8 mouse cellular contexts compared by ENCODE assay signal in the genomic region with DNA sequence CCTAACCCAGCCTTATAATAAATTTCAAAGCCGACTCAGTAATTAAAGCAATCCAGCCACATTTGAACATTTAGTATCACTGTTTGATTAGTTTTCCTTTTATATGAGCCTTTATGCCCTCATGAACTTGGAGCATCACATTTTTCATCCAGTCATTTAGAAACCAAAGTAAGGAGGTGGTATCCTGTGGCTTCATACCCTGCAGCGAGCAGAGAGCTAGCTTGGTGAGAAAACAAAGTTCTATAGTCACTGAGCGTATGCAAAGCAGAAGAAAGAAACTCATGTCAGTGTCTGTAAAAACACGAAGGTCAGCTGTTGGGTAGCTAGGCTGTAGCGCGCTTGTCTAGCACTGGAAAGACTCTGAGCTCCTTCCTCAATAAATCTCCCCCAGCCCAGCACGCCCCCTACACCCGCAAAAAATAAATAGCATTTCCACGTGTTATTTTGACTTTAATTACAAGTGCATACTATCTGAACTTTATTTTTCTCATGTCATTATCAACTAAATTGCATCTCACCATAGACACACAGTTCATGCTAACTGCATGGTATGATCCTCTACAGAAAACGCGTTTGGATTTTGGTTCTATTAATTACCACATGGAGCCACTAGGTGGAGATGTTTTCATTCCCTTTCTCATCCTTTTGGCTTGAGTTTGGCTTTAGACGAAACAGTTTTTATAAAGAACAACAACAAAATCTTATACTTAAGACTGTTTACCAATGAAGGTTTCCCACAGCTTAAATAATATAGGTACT. TPM values are rescaled to one million over a fixed set of nuclear protein-coding genes. Genes with fewer than 3 reads are reported as not detected.
DNase-seq lines count a peak whose midpoint lies in the region; ATAC-seq lines count a peak whose summit lies in the region.

No protein-coding gene starts in this region.

- H3K27ac ChIP-seq in lung, embryonic 16.5 days (ENCODE audit: low read length), result no peak overlapping the region
- no peak overlapping the region for H3K27ac ChIP-seq in embryonic facial prominence, embryonic 14.5 days (replicated peaks; ENCODE audit: low read depth, low read length)
- no peak overlapping the region for H3K27ac ChIP-seq in midbrain, embryonic 12.5 days (replicated peaks)

- H3K9ac ChIP-seq in lung, embryonic 16.5 days (ENCODE audit: low read length), result no peak overlapping the region
- no peak overlapping the region for H3K9ac ChIP-seq in embryonic facial prominence, embryonic 14.5 days (ENCODE audit: low read depth, low read length)
- no peak overlapping the region for H3K9ac ChIP-seq in midbrain, embryonic 12.5 days (replicated peaks)

- no peaks in the 10 kb centered on the region for H3K36me3 ChIP-seq in lung, embryonic 16.5 days (ENCODE audit: control insufficient read depth, insufficient read depth, low read length)
- no peaks in the 10 kb centered on the region for H3K36me3 ChIP-seq in embryonic facial prominence, embryonic 14.5 days (ENCODE audit: control insufficient read depth, insufficient read depth, low read length)
- H3K36me3 ChIP-seq in midbrain, embryonic 12.5 days, result no peaks in the 10 kb centered on the region

- DNase-seq in gastrocnemius, adult 18-20 months (ENCODE audit: low spot score), result peak; percentile 55
- no peak for DNase-seq in gastrocnemius, postnatal 4 days (ENCODE audit: low spot score in 2 of 2)
- no peak for DNase-seq in lung, postnatal 14 days
- DNase-seq in embryonic facial prominence, embryonic 14.5 days (ENCODE audit: low spot score), result peak; percentile 56
- no peak for DNase-seq in gastrocnemius, postnatal 25 days
- DNase-seq in spleen, postnatal 36 days (ENCODE audit: low spot score in 2 of 2), result no peak

- no peak overlapping the region for H3K4me3 ChIP-seq in lung, embryonic 16.5 days (ENCODE audit: low read length)
- no peak overlapping the region for H3K4me3 ChIP-seq in embryonic facial prominence, embryonic 14.5 days (ENCODE audit: low read depth, low read length)
- no peak overlapping the region for H3K4me3 ChIP-seq in midbrain, embryonic 12.5 days

- no peaks in the 10 kb centered on the region for H3K27me3 ChIP-seq in lung, embryonic 16.5 days (ENCODE audit: control insufficient read depth, insufficient read depth, low read depth, low read length)
- no peaks in the 10 kb centered on the region for H3K27me3 ChIP-seq in embryonic facial prominence, embryonic 14.5 days (replicated peaks; ENCODE audit: control insufficient read depth, insufficient read depth, low read length)
- H3K27me3 ChIP-seq in midbrain, embryonic 12.5 days, result no peaks in the 10 kb centered on the region

- no peak overlapping the region for H3K4me2 ChIP-seq in lung, embryonic 16.5 days (ENCODE audit: low read depth, low read length)
- H3K4me2 ChIP-seq in embryonic facial prominence, embryonic 14.5 days (ENCODE audit: low read depth, low read length), result no peak overlapping the region
- H3K4me2 ChIP-seq in midbrain, embryonic 12.5 days (replicated peaks), result no peak overlapping the region

- ATAC-seq in lung, embryonic 16.5 days (ENCODE audit: low read depth), result peak; percentile 41; the same call in 1 of the 2 replicates
- 0 out of 2 replicates have a peak, but pooled peaks have one; percentile 33 for ATAC-seq in embryonic facial prominence, embryonic 14.5 days (ENCODE audit: low read depth)
- ATAC-seq in midbrain, embryonic 12.5 days (ENCODE audit: low FRiP score, low read depth), result peak; percentile 54; the same call in 1 of the 2 replicates

- WGBS in lung, embryonic 16.5 days, result 46% methylated on average over 12 of the region's 12 CpGs
- 44% methylated on average over 12 of the region's 12 CpGs for WGBS in embryonic facial prominence, embryonic 14.5 days
- WGBS in midbrain, embryonic 12.5 days, result 49% methylated on average over 12 of the region's 12 CpGs

- H3K9me3 ChIP-seq in lung, embryonic 16.5 days (ENCODE audit: control insufficient read depth, low read length), result no peaks in the 10 kb centered on the region
- H3K9me3 ChIP-seq in embryonic facial prominence, embryonic 14.5 days (ENCODE audit: control insufficient read depth, low read length), result no peaks in the 10 kb centered on the region
- no peaks in the 10 kb centered on the region for H3K9me3 ChIP-seq in midbrain, embryonic 12.5 days

- peaks cover 13% of the 10 kb centered on the region for H3K4me1 ChIP-seq in lung, embryonic 16.5 days (replicated peaks; ENCODE audit: control insufficient read depth, insufficient read depth, low read length)
- no peaks in the 10 kb centered on the region for H3K4me1 ChIP-seq in embryonic facial prominence, embryonic 14.5 days (ENCODE audit: control insufficient read depth, insufficient read depth, low read length)
- 0 out of 2 replicates have a peak, but pooled peaks cover 3% of the 10 kb centered on the region for H3K4me1 ChIP-seq in midbrain, embryonic 12.5 days

RNA-seq across cellular contexts. Expression of a gene that starts 13.2 kb away (rescaled TPM):
- total RNA-seq in gastrocnemius, adult 18-20 months (2021), result 10 to 100 TPM; 61.5 to 68.8 TPM
- total RNA-seq in gastrocnemius, postnatal 4 days (2021), result 10 to 100 TPM; 44.8 to 47.5 TPM
- polyA plus RNA-seq in lung, embryonic 16.5 days (2015; fragmentation: Nextera tagmentation; extraction: Ambion mirVana), result 96.6 and 97.3 TPM in 2 replicates
- 69.4 and 74.4 TPM in 2 replicates for polyA plus RNA-seq in embryonic facial prominence, embryonic 14.5 days (2014; fragmentation: Nextera tagmentation; extraction: Ambion mirVana)
- 97.1 and 104 TPM in 2 replicates for polyA plus RNA-seq in midbrain, embryonic 12.5 days (2016; fragmentation: Nextera tagmentation; extraction: Ambion mirVana)
- total RNA-seq in gastrocnemius, postnatal 25 days (2021), result 10 to 100 TPM; 38.3 to 43.9 TPM

RNA-seq across cellular contexts. Expression of a gene that starts 46.8 kb away (rescaled TPM):
- 100 to 1,000 TPM; 339 to 412 TPM for total RNA-seq in gastrocnemius, adult 18-20 months (2021)
- total RNA-seq in gastrocnemius, postnatal 4 days (2021), result 100 to 1,000 TPM; 481 to 525 TPM
- polyA plus RNA-seq in lung, embryonic 16.5 days (2015; fragmentation: Nextera tagmentation; extraction: Ambion mirVana), result 676 and 713 TPM in 2 replicates
- polyA plus RNA-seq in embryonic facial prominence, embryonic 14.5 days (2014; fragmentation: Nextera tagmentation; extraction: Ambion mirVana), result 644 and 755 TPM in 2 replicates
- 634 and 637 TPM in 2 replicates for polyA plus RNA-seq in midbrain, embryonic 12.5 days (2016; fragmentation: Nextera tagmentation; extraction: Ambion mirVana)
- 100 to 1,000 TPM; 398 to 435 TPM for total RNA-seq in gastrocnemius, postnatal 25 days (2021)

Comparison
In these comparisons a context has a peak if more than half of its experiments do, and no peak if none do; other contexts are left out.
1. DNase-seq: peak in gastrocnemius, adult 18-20 months (single experiment) and embryonic facial prominence, embryonic 14.5 days (single experiment); none in gastrocnemius, postnatal 4 days (0 of 2), lung, postnatal 14 days (single experiment), gastrocnemius, postnatal 25 days (single experiment) and spleen, postnatal 36 days (0 of 2).
2. Peak in every context shown above with its lines, with median percentiles within 50 percentile points of each other: ATAC-seq.